ENCODE assay signal across 12 mouse cellular contexts in the genomic region with DNA sequence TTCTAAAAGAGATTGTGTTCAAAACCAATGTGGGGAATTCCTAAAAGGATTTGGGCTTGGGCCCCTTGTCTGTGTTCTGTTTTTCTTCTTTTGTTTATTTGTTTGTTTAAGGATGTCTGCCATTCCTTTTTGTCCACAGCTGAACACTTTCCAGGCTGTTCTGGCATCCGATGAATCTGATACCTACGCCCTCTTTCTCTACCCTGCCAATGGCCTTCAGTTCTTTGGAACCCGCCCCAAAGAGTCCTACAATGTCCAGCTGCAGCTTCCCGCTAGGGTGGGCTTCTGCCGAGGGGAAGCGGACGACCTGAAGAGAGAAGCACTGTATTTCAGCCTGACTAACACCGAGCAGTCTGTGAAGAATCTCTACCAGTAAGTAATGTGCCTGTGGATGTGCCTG. TPM values are rescaled to one million over a fixed set of nuclear protein-coding genes. Genes with fewer than 3 reads are reported as not detected.
A peak's percentile ranks its signal among the peaks of the same experiment; 100 is the strongest.
DNase-seq lines count a peak whose midpoint lies in the region; ATAC-seq lines count a peak whose summit lies in the region.
"Had no signal": no experiment of that assay in that cellular context is flagged by ENCODE, and none has a peak within 500 bp of the region (broad histone marks: within the 10 kb centered on the region; RNA-seq: fewer than 3 reads in every experiment).

No protein-coding gene starts in this region.

- 41% methylated on average over 8 of the region's 8 CpGs for WGBS in hindbrain, embryonic 10.5 days
- 47% methylated on average over 8 of the region's 8 CpGs for WGBS in hindbrain, embryonic 11.5 days
- WGBS in neural tube, embryonic 14.5 days: 41% methylated on average over 8 of the region's 8 CpGs
- WGBS in intestine, embryonic 16.5 days: 44% methylated on average over 8 of the region's 8 CpGs

- peaks cover 5% of the 10 kb centered on the region; the same call in 1 of the 2 replicates for H3K36me3 ChIP-seq in hindbrain, embryonic 10.5 days
- no peaks in the 10 kb centered on the region for H3K36me3 ChIP-seq in hindbrain, embryonic 11.5 days (ENCODE audit: control insufficient read depth, insufficient read depth, low read length)
- H3K36me3 ChIP-seq in neural tube, embryonic 14.5 days (ENCODE audit: control insufficient read depth, insufficient read depth, low read length): no peaks in the 10 kb centered on the region
- no peaks in the 10 kb centered on the region for H3K36me3 ChIP-seq in intestine, embryonic 16.5 days (ENCODE audit: control insufficient read depth, insufficient read depth, low read length)

- ATAC-seq in hindbrain, embryonic 11.5 days (ENCODE audit: low FRiP score): no peak
- no peak for ATAC-seq in neural tube, embryonic 14.5 days (ENCODE audit: low read depth)
- ATAC-seq in intestine, embryonic 16.5 days: no peak
- ATAC-seq: activated CD4-positive, CD25-positive, alpha-beta regulatory T cell, adult 4 months had no signal

- no peaks in the 10 kb centered on the region for H3K27me3 ChIP-seq in hindbrain, embryonic 10.5 days (ENCODE audit: insufficient read depth, poor library complexity, severe bottlenecking)
- H3K27me3 ChIP-seq in hindbrain, embryonic 11.5 days (ENCODE audit: control insufficient read depth, insufficient read depth, low read length): no peaks in the 10 kb centered on the region
- no peaks in the 10 kb centered on the region for H3K27me3 ChIP-seq in neural tube, embryonic 14.5 days (ENCODE audit: control insufficient read depth, insufficient read depth, low read length)
- no peaks in the 10 kb centered on the region for H3K27me3 ChIP-seq in intestine, embryonic 16.5 days (replicated peaks; ENCODE audit: control insufficient read depth, insufficient read depth, low read length)
- H3K27me3 ChIP-seq: limb, embryonic 12.5 days had no signal

- no peak overlapping the region for H3K9ac ChIP-seq in hindbrain, embryonic 11.5 days (ENCODE audit: low read depth, low read length)
- no peak overlapping the region for H3K9ac ChIP-seq in neural tube, embryonic 14.5 days (replicated peaks; ENCODE audit: low read depth, low read length)
- H3K9ac ChIP-seq in intestine, embryonic 16.5 days (ENCODE audit: low read depth, low read length): no peak overlapping the region
- H3K9ac ChIP-seq: limb, embryonic 12.5 days; lung, embryonic 15.5 days had no signal

- no peak overlapping the region for H3K4me3 ChIP-seq in hindbrain, embryonic 10.5 days
- no peak overlapping the region for H3K4me3 ChIP-seq in hindbrain, embryonic 11.5 days (ENCODE audit: low read depth, low read length)
- no peak overlapping the region for H3K4me3 ChIP-seq in neural tube, embryonic 14.5 days (ENCODE audit: low read depth, low read length)
- H3K4me3 ChIP-seq in intestine, embryonic 16.5 days (ENCODE audit: low read length): no peak overlapping the region
- H3K4me3 ChIP-seq: limb, embryonic 12.5 days; lung, embryonic 15.5 days had no signal

- 0 out of 2 replicates have a peak overlapping the region, but pooled peaks have one; percentile 41 for H3K27ac ChIP-seq in hindbrain, embryonic 10.5 days
- H3K27ac ChIP-seq in hindbrain, embryonic 11.5 days (ENCODE audit: low read depth, low read length): no peak overlapping the region
- H3K27ac ChIP-seq in neural tube, embryonic 14.5 days (ENCODE audit: low read depth, low read length): 0 out of 2 replicates have a peak overlapping the region, but pooled peaks have one; percentile 18
- H3K27ac ChIP-seq in intestine, embryonic 16.5 days (ENCODE audit: low read length): no peak overlapping the region
- H3K27ac ChIP-seq: limb, embryonic 12.5 days; lung, embryonic 15.5 days had no signal

- H3K4me2 ChIP-seq in hindbrain, embryonic 11.5 days (replicated peaks; ENCODE audit: low read depth, low read length): no peak overlapping the region
- no peak overlapping the region for H3K4me2 ChIP-seq in neural tube, embryonic 14.5 days (ENCODE audit: low read depth, low read length)
- no peak overlapping the region for H3K4me2 ChIP-seq in intestine, embryonic 16.5 days (ENCODE audit: low read depth, low read length)
- H3K4me2 ChIP-seq: limb, embryonic 12.5 days; lung, embryonic 15.5 days had no signal

- H3K4me1 ChIP-seq in hindbrain, embryonic 10.5 days (replicated peaks): peaks cover 72% of the 10 kb centered on the region
- peaks cover 6% of the 10 kb centered on the region; the same call in 1 of the 2 replicates for H3K4me1 ChIP-seq in hindbrain, embryonic 11.5 days (replicated peaks; ENCODE audit: control insufficient read depth, insufficient read depth, low read length)
- H3K4me1 ChIP-seq in neural tube, embryonic 14.5 days (ENCODE audit: control insufficient read depth, insufficient read depth, low read length): 0 out of 2 replicates have a peak, but pooled peaks cover 2% of the 10 kb centered on the region
- H3K4me1 ChIP-seq in intestine, embryonic 16.5 days (ENCODE audit: control insufficient read depth, insufficient read depth, low read length): peaks cover 16% of the 10 kb centered on the region

- peak; percentile 20 to 39 for DNase-seq in cerebellum, postnatal 10 days
- no peak for DNase-seq in cerebellum, adult 11 months
- no peak for DNase-seq in hindbrain, embryonic 10.5 days (ENCODE audit: low spot score)
- no peak for DNase-seq in hindbrain, embryonic 11.5 days (ENCODE audit: low spot score)
- DNase-seq in right cerebral cortex, postnatal 10 days (ENCODE audit: low spot score in 2 of 2): peak; percentile 39 to 42
- DNase-seq in right cerebral cortex, postnatal 14 days: no peak
- DNase-seq: midbrain, embryonic 14.5 days had no signal

- no peaks in the 10 kb centered on the region for H3K9me3 ChIP-seq in hindbrain, embryonic 10.5 days
- no peaks in the 10 kb centered on the region for H3K9me3 ChIP-seq in hindbrain, embryonic 11.5 days (ENCODE audit: control insufficient read depth, low read length)
- H3K9me3 ChIP-seq in neural tube, embryonic 14.5 days (ENCODE audit: control insufficient read depth, low read length): no peaks in the 10 kb centered on the region
- H3K9me3 ChIP-seq in intestine, embryonic 16.5 days (ENCODE audit: control insufficient read depth, low read length): no peaks in the 10 kb centered on the region
- H3K9me3 ChIP-seq: limb, embryonic 12.5 days; lung, embryonic 15.5 days had no signal

RNA-seq across cellular contexts. Expression of gene Nid2, which starts 12.5 kb away (rescaled TPM):
- 52.3 and 53.2 TPM in 2 replicates for polyA plus RNA-seq in hindbrain, embryonic 10.5 days (2016; fragmentation: Nextera tagmentation; extraction: Ambion mirVana)
- polyA plus RNA-seq in hindbrain, embryonic 11.5 days (2014; fragmentation: Nextera tagmentation; extraction: Ambion mirVana): 32.9 and 34.6 TPM in 2 replicates
- 6.6 and 59.7 TPM in 2 replicates for polyA plus RNA-seq in neural tube, embryonic 14.5 days (2014; fragmentation: Nextera tagmentation; extraction: Ambion mirVana)
- 63.8 and 68.6 TPM in 2 replicates for polyA plus RNA-seq in intestine, embryonic 16.5 days (2015; fragmentation: Nextera tagmentation; extraction: Ambion mirVana)

Comparison
In these comparisons a context has a peak if more than half of its experiments do, and no peak if none do; other contexts are left out.
1. DNase-seq: peak in cerebellum, postnatal 10 days (2 of 2) and right cerebral cortex, postnatal 10 days (2 of 2); none in cerebellum, adult 11 months (single experiment), hindbrain, embryonic 10.5 days (single experiment), hindbrain, embryonic 11.5 days (single experiment) and right cerebral cortex, postnatal 14 days (single experiment).
2. H3K27ac ChIP-seq: peak in hindbrain, embryonic 10.5 days (single experiment) and neural tube, embryonic 14.5 days (single experiment); none in hindbrain, embryonic 11.5 days (single experiment) and intestine, embryonic 16.5 days (single experiment).